8 mouse cellular contexts compared by ENCODE assay signal in genomic region chr9:40781726-40782581, GRCm38 (mm10). TPM values are rescaled to one million over a fixed set of nuclear protein-coding genes. Genes with fewer than 3 reads are reported as not detected.
A peak's percentile ranks its signal among the peaks of the same experiment; 100 is the strongest.
DNase-seq lines count a peak whose midpoint lies in the region; ATAC-seq lines count a peak whose summit lies in the region.

No protein-coding gene starts in this region.

- peak; percentile 68 to 84 for DNase-seq in adrenal gland, adult (ENCODE audit: inconsistent age in 2 of 2, low spot score in 1 of 2)
- DNase-seq in adrenal gland, postnatal 4 days (ENCODE audit: low spot score in 2 of 2): no peak
- peak; percentile 68 for DNase-seq in lung, postnatal 25 days (ENCODE audit: low spot score)
- no peak for DNase-seq in layer of hippocampus, adult 8-10 months (ENCODE audit: low spot score in 2 of 2)

- no peaks in the 10 kb centered on the region for H3K36me3 ChIP-seq in heart, embryonic 11.5 days (ENCODE audit: control insufficient read depth, insufficient read depth, low read length)
- peaks cover 7% of the 10 kb centered on the region; the same call in 1 of the 2 replicates for H3K36me3 ChIP-seq in kidney, embryonic 15.5 days
- H3K36me3 ChIP-seq in stomach, embryonic 15.5 days: 0 out of 2 replicates have a peak, but pooled peaks cover 3% of the 10 kb centered on the region

- ATAC-seq in heart, embryonic 11.5 days (replicated peaks; ENCODE audit: insufficient number of reproducible peaks, low FRiP score, low TSS enrichment): no peak; the same call in 1 of the 2 replicates
- ATAC-seq in kidney, embryonic 15.5 days (replicated peaks; ENCODE audit: low FRiP score): no peak; the same call in 1 of the 2 replicates
- no peak; the same call in 1 of the 2 replicates for ATAC-seq in stomach, embryonic 15.5 days (ENCODE audit: insufficient read depth, low FRiP score, low read depth)

- H3K9ac ChIP-seq in heart, embryonic 11.5 days (ENCODE audit: low read depth, low read length): no peak overlapping the region
- H3K9ac ChIP-seq in kidney, embryonic 15.5 days: no peak overlapping the region
- H3K9ac ChIP-seq in stomach, embryonic 15.5 days: no peak overlapping the region

- H3K4me2 ChIP-seq in heart, embryonic 11.5 days: peak overlapping the region; percentile 54
- H3K4me2 ChIP-seq in kidney, embryonic 15.5 days: peak overlapping the region; percentile 55
- peak overlapping the region; percentile 37 for H3K4me2 ChIP-seq in stomach, embryonic 15.5 days

- no peaks in the 10 kb centered on the region for H3K9me3 ChIP-seq in heart, embryonic 11.5 days (replicated peaks; ENCODE audit: control insufficient read depth, low read length)
- no peaks in the 10 kb centered on the region for H3K9me3 ChIP-seq in kidney, embryonic 15.5 days (replicated peaks)
- H3K9me3 ChIP-seq in stomach, embryonic 15.5 days: no peaks in the 10 kb centered on the region

- H3K27me3 ChIP-seq in heart, embryonic 11.5 days (ENCODE audit: control insufficient read depth, insufficient read depth, low read length): no peaks in the 10 kb centered on the region
- no peaks in the 10 kb centered on the region for H3K27me3 ChIP-seq in kidney, embryonic 15.5 days
- H3K27me3 ChIP-seq in stomach, embryonic 15.5 days (replicated peaks): no peaks in the 10 kb centered on the region

- peak overlapping the region; percentile 29 for H3K4me3 ChIP-seq in brown adipose tissue, adult 24 weeks (ENCODE audit: insufficient read depth, low read depth, low read length)
- H3K4me3 ChIP-seq in heart, embryonic 11.5 days (ENCODE audit: low read depth, low read length): 0 out of 2 replicates have a peak overlapping the region, but pooled peaks have one; percentile 2
- peak overlapping the region; percentile 21 for H3K4me3 ChIP-seq in kidney, embryonic 15.5 days (replicated peaks)
- H3K4me3 ChIP-seq in stomach, embryonic 15.5 days (replicated peaks): peak overlapping the region; percentile 12; the same call in 1 of the 2 replicates

- H3K27ac ChIP-seq in brown adipose tissue, adult 24 weeks (replicated peaks; ENCODE audit: low read depth, low read length): peak overlapping the region; percentile 96
- H3K27ac ChIP-seq in heart, embryonic 11.5 days (ENCODE audit: low read depth, low read length): peak overlapping the region; percentile 58; the same call in 1 of the 2 replicates
- peak overlapping the region; percentile 85 for H3K27ac ChIP-seq in kidney, embryonic 15.5 days
- peak overlapping the region; percentile 53 for H3K27ac ChIP-seq in stomach, embryonic 15.5 days

- 28% methylated on average over 26 of the region's 26 CpGs for WGBS in heart, embryonic 11.5 days (ENCODE audit: insufficient replicate concordance)
- WGBS in kidney, embryonic 15.5 days: 30% methylated on average over 26 of the region's 26 CpGs
- WGBS in stomach, embryonic 15.5 days: 33% methylated on average over 26 of the region's 26 CpGs

- peaks cover 22% of the 10 kb centered on the region for H3K4me1 ChIP-seq in brown adipose tissue, adult 24 weeks (ENCODE audit: control insufficient read depth, insufficient read depth, insufficient read length, low read length)
- peaks cover 14% of the 10 kb centered on the region for H3K4me1 ChIP-seq in heart, embryonic 11.5 days (ENCODE audit: control insufficient read depth, insufficient read depth, low read length)
- peaks cover 35% of the 10 kb centered on the region for H3K4me1 ChIP-seq in kidney, embryonic 15.5 days
- H3K4me1 ChIP-seq in stomach, embryonic 15.5 days: no peaks in the 10 kb centered on the region

RNA-seq across cellular contexts. Expression of gene Hspa8, which starts 18.8 kb away (rescaled TPM):
- 1,000 to 10,000 TPM; 1,260 to 1,409 TPM for total RNA-seq in adrenal gland, postnatal 4 days (2021)
- 688 and 2,704 TPM in 2 replicates for polyA plus RNA-seq in brown adipose tissue, adult 24 weeks (2012; ENCODE audit: insufficient read depth, insufficient read length, missing spikeins)
- polyA plus RNA-seq in heart, embryonic 11.5 days (2014; fragmentation: Nextera tagmentation; extraction: Ambion mirVana): 2,531 and 2,677 TPM in 2 replicates
- 2,873 and 3,000 TPM in 2 replicates for polyA plus RNA-seq in kidney, embryonic 15.5 days (2015; fragmentation: Nextera tagmentation; extraction: Ambion mirVana)
- 2,024 and 2,425 TPM in 2 replicates for polyA plus RNA-seq in stomach, embryonic 15.5 days (2015; fragmentation: Nextera tagmentation; extraction: Ambion mirVana)
- total RNA-seq in layer of hippocampus, adult 8-10 months (2022): 1,000 to 10,000 TPM; 1,628 to 2,341 (median 2,100) TPM

Comparison
In these comparisons a context has a peak if more than half of its experiments do, and no peak if none do; other contexts are left out.
1. DNase-seq: peak in adrenal gland, adult (2 of 2) and lung, postnatal 25 days (single experiment); none in adrenal gland, postnatal 4 days (0 of 2) and layer of hippocampus, adult 8-10 months (0 of 2).
2. Peak in every context shown above with its lines, with median percentiles within 50 percentile points of each other: H3K27ac ChIP-seq, H3K4me3 ChIP-seq and H3K4me2 ChIP-seq.